8 mouse cellular contexts compared by ENCODE assay signal in the genomic region with DNA sequence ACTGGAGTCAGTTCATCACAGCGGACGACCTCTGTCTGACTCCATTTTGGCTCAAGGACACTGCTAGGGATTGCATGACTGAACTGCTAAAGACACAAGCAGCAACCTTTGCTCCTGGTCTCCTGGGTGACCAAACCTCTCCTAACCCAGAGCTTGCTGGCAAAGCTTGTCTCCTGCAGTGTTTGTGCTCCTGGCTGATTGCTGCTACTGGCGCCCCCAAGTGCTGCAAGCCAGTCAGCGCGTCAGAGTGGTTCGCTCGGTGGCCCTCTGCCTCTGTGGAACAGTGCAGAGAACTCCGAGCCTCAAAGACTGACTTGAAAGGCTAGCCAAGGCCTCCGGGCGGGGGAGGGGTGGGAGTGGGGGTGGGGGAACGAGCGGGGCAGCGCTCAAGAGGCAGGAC. TPM values are rescaled to one million over a fixed set of nuclear protein-coding genes. Genes with fewer than 3 reads are reported as not detected.
DNase-seq lines count a peak whose midpoint lies in the region; ATAC-seq lines count a peak whose summit lies in the region.

No protein-coding gene starts in this region.

- DNase-seq in 416B (ENCODE audit: low read depth): peak; percentile 90
- peak; percentile 64 to 77 for DNase-seq in adrenal gland, postnatal 36 days
- peak; percentile 77 for DNase-seq in forebrain, embryonic 14.5 days (ENCODE audit: low spot score)
- peak; percentile 81 for DNase-seq in hindbrain, embryonic 10.5 days (ENCODE audit: low spot score)
- DNase-seq in layer of hippocampus, adult 8-10 months (ENCODE audit: low spot score in 2 of 2): peak; percentile 41 to 56

- H3K4me1 ChIP-seq in forebrain, embryonic 14.5 days (ENCODE audit: control insufficient read depth, insufficient read depth, low read length): peaks cover 19% of the 10 kb centered on the region
- H3K4me1 ChIP-seq in hindbrain, embryonic 10.5 days (replicated peaks): peaks cover 42% of the 10 kb centered on the region
- H3K4me1 ChIP-seq in liver, embryonic 16.5 days (ENCODE audit: control insufficient read depth, low read depth, low read length): no peaks in the 10 kb centered on the region; the same call in 1 of the 2 replicates
- H3K4me1 ChIP-seq in neural tube, embryonic 13.5 days (replicated peaks): peaks cover 44% of the 10 kb centered on the region

- peak; percentile 76 for ATAC-seq in forebrain, embryonic 14.5 days
- ATAC-seq in liver, embryonic 16.5 days (ENCODE audit: low read depth): 0 out of 2 replicates have a peak, but pooled peaks have one; percentile 50
- peak; percentile 55 for ATAC-seq in neural tube, embryonic 13.5 days (ENCODE audit: low read depth)
- no peak for ATAC-seq in megakaryocyte-erythroid progenitor cell, adult 5-6 weeks (replicated peaks; ENCODE audit: low FRiP score, low TSS enrichment, poor library complexity, severe bottlenecking)

- H3K4me2 ChIP-seq in forebrain, embryonic 14.5 days (ENCODE audit: low read length): peak overlapping the region; percentile 96
- peak overlapping the region; percentile 36; the same call in 1 of the 2 replicates for H3K4me2 ChIP-seq in liver, embryonic 16.5 days (ENCODE audit: low read depth, low read length)
- peak overlapping the region; percentile 96 for H3K4me2 ChIP-seq in neural tube, embryonic 13.5 days

- no peaks in the 10 kb centered on the region for H3K9me3 ChIP-seq in forebrain, embryonic 14.5 days (replicated peaks; ENCODE audit: control insufficient read depth, low read length)
- no peaks in the 10 kb centered on the region for H3K9me3 ChIP-seq in hindbrain, embryonic 10.5 days
- H3K9me3 ChIP-seq in liver, embryonic 16.5 days (replicated peaks; ENCODE audit: control insufficient read depth, low read length): no peaks in the 10 kb centered on the region
- no peaks in the 10 kb centered on the region for H3K9me3 ChIP-seq in neural tube, embryonic 13.5 days

- peak overlapping the region; percentile 41 for H3K4me3 ChIP-seq in forebrain, embryonic 14.5 days (ENCODE audit: low read depth, low read length)
- peak overlapping the region; percentile 64 for H3K4me3 ChIP-seq in hindbrain, embryonic 10.5 days
- H3K4me3 ChIP-seq in liver, embryonic 16.5 days (ENCODE audit: low read depth, low read length): 0 out of 2 replicates have a peak overlapping the region, but pooled peaks have one; percentile 7
- peak overlapping the region; percentile 47 for H3K4me3 ChIP-seq in neural tube, embryonic 13.5 days

- H3K9ac ChIP-seq in forebrain, embryonic 14.5 days (ENCODE audit: low read length): no peak overlapping the region; the same call in 1 of the 2 replicates
- no peak overlapping the region for H3K9ac ChIP-seq in liver, embryonic 16.5 days (ENCODE audit: low read depth, low read length)
- peak overlapping the region; percentile 43; the same call in 1 of the 2 replicates for H3K9ac ChIP-seq in neural tube, embryonic 13.5 days

- 5% methylated on average over 13 of the region's 13 CpGs for WGBS in forebrain, embryonic 14.5 days
- WGBS in hindbrain, embryonic 10.5 days: 4% methylated on average over 13 of the region's 13 CpGs
- WGBS in liver, embryonic 16.5 days (ENCODE audit: insufficient replicate concordance): 8% methylated on average over 13 of the region's 13 CpGs
- 6% methylated on average over 13 of the region's 13 CpGs for WGBS in neural tube, embryonic 13.5 days

- H3K27me3 ChIP-seq in forebrain, embryonic 14.5 days (replicated peaks; ENCODE audit: control insufficient read depth, insufficient read depth, low read length): peaks cover 21% of the 10 kb centered on the region
- H3K27me3 ChIP-seq in hindbrain, embryonic 10.5 days (ENCODE audit: insufficient read depth, poor library complexity, severe bottlenecking): peaks cover 32% of the 10 kb centered on the region
- H3K27me3 ChIP-seq in liver, embryonic 16.5 days (ENCODE audit: control insufficient read depth, insufficient read depth, low read depth, low read length): peaks cover 24% of the 10 kb centered on the region
- H3K27me3 ChIP-seq in neural tube, embryonic 13.5 days: peaks cover 37% of the 10 kb centered on the region

- H3K36me3 ChIP-seq in forebrain, embryonic 14.5 days (ENCODE audit: control insufficient read depth, insufficient read depth, low read length): no peaks in the 10 kb centered on the region
- no peaks in the 10 kb centered on the region for H3K36me3 ChIP-seq in hindbrain, embryonic 10.5 days
- no peaks in the 10 kb centered on the region for H3K36me3 ChIP-seq in liver, embryonic 16.5 days (ENCODE audit: control insufficient read depth, insufficient read depth)
- no peaks in the 10 kb centered on the region for H3K36me3 ChIP-seq in neural tube, embryonic 13.5 days

- H3K27ac ChIP-seq in forebrain, embryonic 14.5 days (ENCODE audit: low read depth, low read length): no peak overlapping the region
- peak overlapping the region; percentile 40; the same call in 1 of the 2 replicates for H3K27ac ChIP-seq in hindbrain, embryonic 10.5 days
- H3K27ac ChIP-seq in liver, embryonic 16.5 days (ENCODE audit: low read length): no peak overlapping the region
- no peak overlapping the region for H3K27ac ChIP-seq in neural tube, embryonic 13.5 days (replicated peaks)

RNA-seq across cellular contexts. Expression of a gene that starts 1.1 kb away (rescaled TPM):
- 1 to 10 TPM; 3.4 to 4.0 TPM for total RNA-seq in adrenal gland, postnatal 36 days (2021)
- 0.79 and 1.6 TPM in 2 replicates for polyA plus RNA-seq in forebrain, embryonic 14.5 days (2014; fragmentation: Nextera tagmentation; extraction: Ambion mirVana)
- 6.8 and 9.8 TPM in 2 replicates for polyA plus RNA-seq in hindbrain, embryonic 10.5 days (2016; fragmentation: Nextera tagmentation; extraction: Ambion mirVana)
- total RNA-seq in layer of hippocampus, adult 8-10 months (2022): 1 to 10 TPM in 1 of 4 experiments, under 1 TPM in 3; 0.63 to 1.1 (median 0.76) TPM
- polyA plus RNA-seq in liver, embryonic 16.5 days (2015; fragmentation: Nextera tagmentation; extraction: Ambion mirVana): 0.28 and 0.35 TPM in 2 replicates
- 3.0 and 4.4 TPM in 2 replicates for polyA plus RNA-seq in neural tube, embryonic 13.5 days (2015; fragmentation: Nextera tagmentation; extraction: Ambion mirVana)
- not detected in 2 replicates for total RNA-seq in megakaryocyte-erythroid progenitor cell, adult 5-6 weeks (2014; fragmentation: Nextera tagmentation)
- not detected in 2 replicates for total RNA-seq in megakaryocyte-erythroid progenitor cell, adult 5-6 weeks (2017)

Comparison
In these comparisons a context has a peak if more than half of its experiments do, and no peak if none do; other contexts are left out.
1. H3K4me2 ChIP-seq: peak in every context shown above with its lines; median percentile 96 in forebrain, embryonic 14.5 days; 96 in neural tube, embryonic 13.5 days; 36 in liver, embryonic 16.5 days.
2. H3K4me3 ChIP-seq: peak in every context shown above with its lines; median percentile 64 in hindbrain, embryonic 10.5 days; 47 in neural tube, embryonic 13.5 days; 41 in forebrain, embryonic 14.5 days; 7 in liver, embryonic 16.5 days.